In genomic region chr8:120806780-120807264, GRCm38 (mm10) we compare ENCODE assay signal across 22 mouse cellular contexts.
DNase-seq lines count a peak whose midpoint lies in the region; ATAC-seq and TF ChIP-seq lines count a peak whose summit lies in the region.
"Had no signal": no experiment of that assay in that cellular context is flagged by ENCODE, and none has a peak within 500 bp of the region (broad histone marks: within the 10 kb centered on the region; RNA-seq: fewer than 3 reads in every experiment).

No protein-coding gene starts in this region.

- WGBS in heart, embryonic 16.5 days: 31% methylated on average over 12 of the region's 12 CpGs
- 29% methylated on average over 12 of the region's 12 CpGs for WGBS in lung, embryonic 15.5 days
- whole genome bisulfite sequencing in lung, embryonic 16.5 days: 26% methylated on average over 12 of the region's 12 CpGs

- H3K9ac ChIP-seq in heart, embryonic 16.5 days (ENCODE audit: low read length): 0 out of 2 replicates have a peak overlapping the region, but pooled peaks have one; percentile 16
- no peak overlapping the region for H3K9ac ChIP-seq in lung, embryonic 15.5 days
- H3K9ac ChIP-seq in lung, embryonic 16.5 days (ENCODE audit: low read length): peak overlapping the region; percentile 13; the same call in 1 of the 2 replicates
- H3K9ac ChIP-seq: embryonic facial prominence, embryonic 12.5 days; forebrain, embryonic 12.5 days; heart, embryonic 12.5 days; limb, embryonic 15.5 days; liver, embryonic 15.5 days had no signal

- no peaks in the 10 kb centered on the region for H3K4me1 ChIP-seq in heart, embryonic 16.5 days (ENCODE audit: control insufficient read depth, insufficient read depth, low read length)
- H3K4me1 ChIP-seq in lung, embryonic 15.5 days: peaks cover 39% of the 10 kb centered on the region
- H3K4me1 ChIP-seq in lung, embryonic 16.5 days (replicated peaks; ENCODE audit: control insufficient read depth, insufficient read depth, low read length): peaks cover 23% of the 10 kb centered on the region
- H3K4me1 ChIP-seq: embryonic facial prominence, embryonic 12.5 days; forebrain, embryonic 12.5 days; limb, embryonic 15.5 days had no signal

- intact Hi-C loops in heart, postnatal 25 days (cut with DNase I): no loop called here
- intact Hi-C loops in gastrocnemius, adult 2 months (cut with DNase I): no loop called here

- no peaks in the 10 kb centered on the region for H3K36me3 ChIP-seq in heart, embryonic 16.5 days (ENCODE audit: control insufficient read depth, insufficient read depth)
- no peaks in the 10 kb centered on the region for H3K36me3 ChIP-seq in lung, embryonic 15.5 days
- no peaks in the 10 kb centered on the region for H3K36me3 ChIP-seq in lung, embryonic 16.5 days (ENCODE audit: control insufficient read depth, insufficient read depth, low read length)
- H3K36me3 ChIP-seq: embryonic facial prominence, embryonic 12.5 days; forebrain, embryonic 12.5 days; G1E; heart, embryonic 12.5 days; limb, embryonic 15.5 days; liver, embryonic 15.5 days had no signal

- H3K9me3 ChIP-seq in heart, embryonic 16.5 days (replicated peaks; ENCODE audit: control insufficient read depth, low read length): no peaks in the 10 kb centered on the region
- H3K9me3 ChIP-seq in lung, embryonic 15.5 days: no peaks in the 10 kb centered on the region
- H3K9me3 ChIP-seq in lung, embryonic 16.5 days (ENCODE audit: control insufficient read depth, low read length): no peaks in the 10 kb centered on the region
- H3K9me3 ChIP-seq: embryonic facial prominence, embryonic 12.5 days; forebrain, embryonic 12.5 days; heart, embryonic 12.5 days; limb, embryonic 15.5 days; liver, embryonic 15.5 days had no signal

- ATAC-seq in heart, embryonic 16.5 days (replicated peaks; ENCODE audit: extremely low read depth, insufficient read depth, low FRiP score): no peak
- ATAC-seq in lung, embryonic 15.5 days (ENCODE audit: borderline replicate concordance, extremely low read depth, low FRiP score, low TSS enrichment): peak; percentile 55; the same call in 1 of the 2 replicates
- peak; percentile 68 for ATAC-seq in lung, embryonic 16.5 days (ENCODE audit: low read depth)
- ATAC-seq: hindbrain, postnatal 0 days; Patski had no signal

- no peak for DNase-seq in heart, postnatal 25 days (ENCODE audit: low spot score)
- no peak for DNase-seq in lung, postnatal 25 days (ENCODE audit: low spot score)
- peak; percentile 48 for DNase-seq in lung, postnatal 36 days
- no peak for DNase-seq in gastrocnemius, adult 2 months
- DNase-seq: B cell, adult 2 months; cerebellum, adult 18-20 months; cerebellum, postnatal 14 days; heart, postnatal 4 days; layer of hippocampus, adult 9-11 months; thymus, adult 18-20 months; thymus, postnatal 36 days had no signal

- H3K27ac ChIP-seq in heart, embryonic 16.5 days (ENCODE audit: low read length): no peak overlapping the region
- H3K27ac ChIP-seq in lung, embryonic 15.5 days: peak overlapping the region; percentile 77
- peak overlapping the region; percentile 74 for H3K27ac ChIP-seq in lung, embryonic 16.5 days (ENCODE audit: low read length)
- H3K27ac ChIP-seq in gastrocnemius, adult 2 months: no peak overlapping the region
- H3K27ac ChIP-seq: embryonic facial prominence, embryonic 12.5 days; forebrain, embryonic 12.5 days; hindbrain, postnatal 0 days; limb, embryonic 15.5 days; liver, embryonic 15.5 days had no signal

- TF ChIP-seq CTCF in gastrocnemius, adult 2 months (IDR thresholded peaks at IDR 0.05): no peak

- no peak overlapping the region for H3K4me2 ChIP-seq in heart, embryonic 16.5 days (ENCODE audit: low read depth, low read length)
- H3K4me2 ChIP-seq in lung, embryonic 15.5 days: no peak overlapping the region
- no peak overlapping the region for H3K4me2 ChIP-seq in lung, embryonic 16.5 days (ENCODE audit: low read depth, low read length)
- H3K4me2 ChIP-seq: embryonic facial prominence, embryonic 12.5 days; forebrain, embryonic 12.5 days; heart, embryonic 12.5 days; limb, embryonic 15.5 days; liver, embryonic 15.5 days had no signal

- no peak overlapping the region for H3K4me3 ChIP-seq in heart, embryonic 16.5 days (ENCODE audit: low read length)
- H3K4me3 ChIP-seq in lung, embryonic 15.5 days: no peak overlapping the region
- no peak overlapping the region for H3K4me3 ChIP-seq in lung, embryonic 16.5 days (ENCODE audit: low read length)
- H3K4me3 ChIP-seq in gastrocnemius, adult 2 months: no peak overlapping the region
- H3K4me3 ChIP-seq: embryonic facial prominence, embryonic 12.5 days; forebrain, embryonic 12.5 days; heart, embryonic 12.5 days; limb, embryonic 15.5 days; liver, embryonic 15.5 days had no signal

- peaks cover 12% of the 10 kb centered on the region for H3K27me3 ChIP-seq in heart, embryonic 16.5 days (ENCODE audit: control insufficient read depth, insufficient read depth, low read length)
- H3K27me3 ChIP-seq in lung, embryonic 15.5 days: peaks cover 4% of the 10 kb centered on the region; the same call in 1 of the 2 replicates
- no peaks in the 10 kb centered on the region; the same call in 1 of the 2 replicates for H3K27me3 ChIP-seq in lung, embryonic 16.5 days (ENCODE audit: control insufficient read depth, insufficient read depth, low read depth, low read length)

Comparison
In these comparisons a context has a peak if more than half of its experiments do, and no peak if none do; other contexts are left out.
1. H3K27ac ChIP-seq: peak in lung, embryonic 15.5 days (single experiment) and lung, embryonic 16.5 days (single experiment); none in heart, embryonic 16.5 days (single experiment) and gastrocnemius, adult 2 months (single experiment).